Mouse (Mus musculus) midbrain, embryonic 16.5 days (tissue): ENCODE measurements around the gene Dusp10. TPM values are rescaled to one million over a fixed set of nuclear protein-coding genes. Genes with fewer than 3 reads are reported as not detected.

Experiments
- ATAC-seq: fragments of 200-750 bp; cut with Nextera tagmentation; 2 replicates; pipeline ENCODE4 v1.8.0; 2017; ENCODE audit warnings: moderate TSS enrichment
- H3K27ac ChIP-seq: fragments of 300-500 bp; sonication (generic); 2 replicates; pipeline ENCODE4 v1.5.1; 2014; ENCODE audit warnings: mild to moderate bottlenecking, low read length, mixed read lengths
- H3K27me3 ChIP-seq: fragments of 300-500 bp; sonication (generic); 2 replicates; pipeline ENCODE4 v1.6.1; 2014; ENCODE audit warnings: low read depth, low read length, mixed read lengths; ENCODE audit not compliant: control insufficient read depth, insufficient read depth
- H3K36me3 ChIP-seq: fragments of 300-500 bp; sonication (generic); 2 replicates; pipeline ENCODE4 v1.6.1; 2014; ENCODE audit warnings: mild to moderate bottlenecking, low read length, moderate library complexity, mixed read lengths; ENCODE audit not compliant: control insufficient read depth, insufficient read depth
- H3K4me1 ChIP-seq: fragments of 300-500 bp; sonication (generic); 2 replicates; pipeline ENCODE4 v1.6.1; 2014; ENCODE audit warnings: mild to moderate bottlenecking, low read length, mixed read lengths; ENCODE audit not compliant: control insufficient read depth, insufficient read depth
- H3K4me2 ChIP-seq: fragments of 300-500 bp; sonication (generic); 2 replicates; pipeline ENCODE4 v1.6.1; 2014; ENCODE audit warnings: mild to moderate bottlenecking, low read length, mixed read lengths
- H3K4me3 ChIP-seq: fragments of 300-500 bp; sonication (generic); 2 replicates; pipeline ENCODE4 v1.5.1; 2014; ENCODE audit warnings: low read depth, mild to moderate bottlenecking, low read length, moderate library complexity, mixed read lengths
- H3K9ac ChIP-seq: fragments of 300-500 bp; sonication (generic); 2 replicates; pipeline ENCODE4 v1.6.1; 2014; ENCODE audit warnings: low read depth, low read length, mixed read lengths
- H3K9me3 ChIP-seq: fragments of 300-500 bp; sonication (generic); replicated peaks from 2 replicates; pipeline ENCODE4 v1.6.1; 2014; ENCODE audit warnings: mild to moderate bottlenecking, low read length, mixed read lengths; ENCODE audit not compliant: control insufficient read depth, poor library complexity, severe bottlenecking
- WGBS: fragments of 180-500 bp; shearing (Covaris S2); extraction: QIAGEN DNeasy Blood & Tissue Kit; methylation state at CpG from one replicate; pipeline ENCODE4 v1.1.7; 2014; 5-methylcytosine and 5-hydroxymethylcytosine counted together
- polyA plus RNA-seq: library from polyadenylated mRNA; unstranded; fragments of >200 nt; fragmentation: Nextera tagmentation; extraction: Ambion mirVana; gene quantifications from 2 replicates; pipeline ENCODE4 v1.2.1, GENCODE M21; 2015

Dusp10 gene
- polyA plus RNA-seq, 1 experiment from 2014 or later: 5.2 TPM

GRCm38 (mm10) chr1:184004311-184004710 is 8.8 kb upstream of the Dusp10 start:
- Histone ChIP-seq H3K4me3 (no peak overlapping the region), H3K27me3 (no peaks in the 10 kb centered on the region), H3K36me3 (no peaks in the 10 kb centered on the region), H3K4me2 (no peak overlapping the region), H3K27ac (no peak overlapping the region), H3K9me3 (no peaks in the 10 kb centered on the region), H3K9ac (no peak overlapping the region), H3K4me1 (no peaks in the 10 kb centered on the region)
- no peak for ATAC-seq
- 71% methylated on average over 2 of the region's 2 CpGs for WGBS

GRCm38 (mm10) chr1:184005315-184006058 is 7.6 kb upstream of the Dusp10 start:
- Histone ChIP-seq H3K27me3 (no peaks in the 10 kb centered on the region), H3K36me3 (no peaks in the 10 kb centered on the region), H3K4me3 (no peak overlapping the region), H3K27ac (no peak overlapping the region), H3K4me2 (no peak overlapping the region), H3K9me3 (no peaks in the 10 kb centered on the region), H3K9ac (no peak overlapping the region), H3K4me1 (no peaks in the 10 kb centered on the region)
- WGBS: 83% methylated on average over 6 of the region's 6 CpGs
- no peak for ATAC-seq

GRCm38 (mm10) chr1:184006086-184006485 is 7.0 kb upstream of the Dusp10 start:
- no peak for ATAC-seq
- H3K4me3 ChIP-seq: no peak overlapping the region
- no peak overlapping the region for H3K4me2 ChIP-seq

GRCm38 (mm10) chr1:184011311-184011710 is 1.8 kb upstream of the Dusp10 start:
- H3K4me2 ChIP-seq: no peak overlapping the region
- H3K36me3 ChIP-seq: no peaks in the 10 kb centered on the region
- H3K9me3 ChIP-seq: no peaks in the 10 kb centered on the region
- no peak overlapping the region for H3K9ac ChIP-seq
- 96% methylated on average over 6 of the region's 6 CpGs for WGBS
- no peaks in the 10 kb centered on the region for H3K27me3 ChIP-seq
- no peak overlapping the region for H3K4me3 ChIP-seq
- H3K27ac ChIP-seq: no peak overlapping the region
- no peaks in the 10 kb centered on the region for H3K4me1 ChIP-seq
- ATAC-seq: no peak

More at GRCm38 (mm10) chr1:184006086-184006485, 7.0 kb upstream of the Dusp10 start:
- Histone ChIP-seq H3K27me3 (no peaks in the 10 kb centered on the region), H3K27ac (no peak overlapping the region), H3K36me3 (no peaks in the 10 kb centered on the region), H3K4me1 (no peaks in the 10 kb centered on the region), H3K9ac (no peak overlapping the region), H3K9me3 (no peaks in the 10 kb centered on the region)

DNA sequence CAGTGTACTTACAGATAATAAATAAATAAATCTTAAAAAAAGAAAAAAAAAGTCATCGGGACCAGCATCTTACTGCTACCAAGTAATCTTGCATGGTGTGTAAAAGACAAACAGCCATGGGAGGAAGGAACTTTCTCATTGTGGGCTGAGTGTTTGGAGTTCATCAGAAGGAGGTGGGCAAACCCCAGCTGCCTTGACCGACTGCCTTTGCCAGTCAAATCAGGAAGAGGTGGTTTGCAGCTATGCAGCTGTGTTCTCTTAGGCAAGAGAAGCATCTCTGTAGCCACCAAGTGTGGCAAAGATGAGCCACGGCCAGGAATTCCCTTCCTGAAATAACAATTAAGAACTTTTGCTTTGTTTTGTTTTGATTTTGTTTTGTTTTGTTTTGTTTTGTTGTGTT is 989 bp downstream of the Dusp10 start:
- no peak overlapping the region for H3K4me2 ChIP-seq
- ATAC-seq: no peak
- H3K36me3 ChIP-seq: no peaks in the 10 kb centered on the region
- no peak overlapping the region for H3K4me3 ChIP-seq
- H3K27me3 ChIP-seq: no peaks in the 10 kb centered on the region
- no peak overlapping the region for H3K9ac ChIP-seq
- no peaks in the 10 kb centered on the region for H3K4me1 ChIP-seq
- H3K9me3 ChIP-seq: no peaks in the 10 kb centered on the region
- WGBS: 85% methylated on average over 3 of the region's 3 CpGs
- H3K27ac ChIP-seq: no peak overlapping the region

GRCm38 (mm10) chr1:184015995-184016730 is 3.1 kb downstream of the Dusp10 start:
- H3K27ac ChIP-seq: no peak overlapping the region
- no peaks in the 10 kb centered on the region for H3K9me3 ChIP-seq
- no peak overlapping the region for H3K4me3 ChIP-seq
- no peaks in the 10 kb centered on the region for H3K27me3 ChIP-seq
- H3K4me1 ChIP-seq: no peaks in the 10 kb centered on the region
- no peaks in the 10 kb centered on the region for H3K36me3 ChIP-seq
- no peak overlapping the region for H3K4me2 ChIP-seq
- no peak overlapping the region for H3K9ac ChIP-seq
- ATAC-seq: no peak
- 85% methylated on average over 10 of the region's 10 CpGs for whole genome bisulfite sequencing

DNA sequence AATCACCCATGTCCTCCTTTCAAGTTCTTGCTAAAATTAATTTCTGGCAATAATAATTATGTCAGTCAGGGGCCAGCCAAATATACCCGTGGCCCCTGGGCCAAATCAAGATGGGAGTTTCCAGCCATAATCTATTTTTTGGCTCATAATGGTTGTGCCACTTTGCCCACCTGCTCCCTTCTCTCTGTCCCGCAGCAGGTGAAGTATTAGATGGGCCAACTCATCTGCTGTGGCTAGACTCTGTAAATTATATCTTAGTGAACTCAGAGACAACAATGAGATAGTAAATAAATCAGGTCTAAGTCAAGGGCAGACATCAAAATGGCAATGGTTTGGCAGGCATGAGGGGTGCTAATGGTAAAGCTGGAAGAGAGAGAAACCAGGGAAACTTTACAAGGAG is 4.5 kb downstream of the Dusp10 start:
- no peaks in the 10 kb centered on the region for H3K4me1 ChIP-seq
- 92% methylated on average over 2 of the region's 2 CpGs for WGBS

GRCm38 (mm10) chr1:184019042-184019721 is 6.1 kb downstream of the Dusp10 start:
- ATAC-seq: no peak

More for the DNA sequence above, 4.5 kb downstream of the Dusp10 start:
- no peak overlapping the region for H3K4me2 ChIP-seq
- H3K4me3 ChIP-seq: no peak overlapping the region
- H3K27ac ChIP-seq: no peak overlapping the region
- H3K36me3 ChIP-seq: no peaks in the 10 kb centered on the region
- H3K9me3 ChIP-seq: no peaks in the 10 kb centered on the region
- no peak overlapping the region for H3K9ac ChIP-seq
- H3K27me3 ChIP-seq: no peaks in the 10 kb centered on the region
- ATAC-seq: no peak

GRCm38 (mm10) chr1:184019722-184020107 is 6.6 kb downstream of the Dusp10 start:
- Histone ChIP-seq H3K4me2 (no peak overlapping the region), H3K36me3 (no peaks in the 10 kb centered on the region), H3K27me3 (no peaks in the 10 kb centered on the region), H3K9ac (no peak overlapping the region), H3K4me3 (no peak overlapping the region), H3K9me3 (no peaks in the 10 kb centered on the region), H3K4me1 (no peaks in the 10 kb centered on the region), H3K27ac (no peak overlapping the region)
- WGBS: 37% methylated on average over 6 of the region's 6 CpGs
- ATAC-seq: no peak

More at GRCm38 (mm10) chr1:184019042-184019721, 6.1 kb downstream of the Dusp10 start:
- H3K4me2 ChIP-seq: no peak overlapping the region
- H3K9me3 ChIP-seq: no peaks in the 10 kb centered on the region
- H3K4me1 ChIP-seq: no peaks in the 10 kb centered on the region
- H3K27ac ChIP-seq: no peak overlapping the region
- 53% methylated on average over 6 of the region's 6 CpGs for WGBS
- H3K4me3 ChIP-seq: no peak overlapping the region
- H3K27me3 ChIP-seq: no peaks in the 10 kb centered on the region
- no peak overlapping the region for H3K9ac ChIP-seq
- H3K36me3 ChIP-seq: no peaks in the 10 kb centered on the region
